Mouse (Mus musculus): ENCODE data around the gene Slfn2.

GRCm38 (mm10) chr11:83016093-83016492 is 48.8 kb upstream of the Slfn2 start:
- no peak for TF ChIP-seq CTCF (IDR thresholded peaks at IDR 0.05; ENCODE audit: low read depth)
- TF ChIP-seq EP300 (IDR thresholded peaks at IDR 0.05; ENCODE audit: low read depth) = no peak
